Mouse (Mus musculus): ENCODE data around the gene Cklf.

Gene Cklf

GRCm38 (mm10) chr8:104264271-104264935, 13.7 kb downstream of the Cklf start:
- 95% methylated on average over 22 of the region's 22 CpGs for WGBS

GRCm38 (mm10) chr8:104268937-104269440, 18.3 kb downstream of the Cklf start:
- WGBS, result 82% methylated on average over 6 of the region's 6 CpGs

- 88% methylated on average over 12 of the region's 12 CpGs for WGBS
These were observed 42.4 kb downstream of the Cklf start, which contains the start of gene Cmtm2a for GRCm38 (mm10) chr8:104293081-104293480. TSS of gene Cmtm2a (minus strand) at chr8:104293181.

- WGBS, result 84% methylated on average over 1 of the region's 1 CpGs
These were observed 43.7 kb downstream of the Cklf start for GRCm38 (mm10) chr8:104294396-104294795.

GRCm38 (mm10) chr8:104301577-104301976, 50.9 kb downstream of the Cklf start:
- 38% methylated on average over 3 of the region's 3 CpGs for WGBS

GRCm38 (mm10) chr8:104302536-104302935, 51.9 kb downstream of the Cklf start:
- WGBS, result 98% methylated on average over 4 of the region's 4 CpGs

- WGBS, result 91% methylated on average over 11 of the region's 11 CpGs
These were observed 54.3 kb downstream of the Cklf start for GRCm38 (mm10) chr8:104304962-104305361.

- WGBS, result 73% methylated on average over 6 of the region's 6 CpGs
These were observed 57.7 kb downstream of the Cklf start for GRCm38 (mm10) chr8:104308341-104308740.

GRCm38 (mm10) chr8:104309441-104310155, 58.9 kb downstream of the Cklf start, which contains the start of the genes Gm45711 and Cmtm1:
TSS of gene Gm45711 (minus strand) at chr8:104310081.
TSS of gene Cmtm1 (minus strand) at chr8:104310145.
- WGBS, result 81% methylated on average over 36 of the region's 36 CpGs

GRCm38 (mm10) chr8:104312023-104312422, 61.4 kb downstream of the Cklf start:
- WGBS, result 56% methylated on average over 3 of the region's 3 CpGs

- WGBS, result 48% methylated on average over 4 of the region's 4 CpGs
These were observed 62.6 kb downstream of the Cklf start for GRCm38 (mm10) chr8:104313311-104313710.

Data from cerebral cortex, adult 2 months (tissue).